Mouse (Mus musculus): ENCODE measurements at regions not wholly inside any gene's neighbourhood (a gene's known extent, or its start where the extent isn't known, plus 50 kb on each side); places are given as distances from the start of the nearest gene placed in this dataset.

DNA sequence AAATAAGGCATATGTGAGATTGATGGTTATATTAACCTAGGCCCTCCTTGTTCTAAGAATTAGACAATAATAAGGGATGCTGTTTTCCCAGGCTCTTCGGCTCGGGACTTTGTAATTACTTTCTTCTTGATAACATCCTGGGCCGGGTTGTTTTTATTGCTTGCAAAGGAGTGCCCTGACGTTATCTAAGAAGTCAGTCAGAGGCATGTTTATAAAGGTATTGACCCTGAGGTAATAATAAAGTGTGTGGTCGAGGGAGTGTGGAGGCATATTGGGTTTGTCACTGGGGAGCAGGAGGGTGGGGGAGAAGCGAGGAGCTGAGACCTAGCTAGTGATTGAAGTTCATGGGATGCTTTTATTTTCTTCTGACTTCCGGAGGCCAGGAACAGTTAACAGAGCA is 221.5 kb downstream of the Ppp4r2 start:
- DNase-seq = no peak

GRCm38 (mm10) chr6:101056318-101056717 is 222.9 kb downstream of the Ppp4r2 start:
- DNase-seq = no peak

DNA sequence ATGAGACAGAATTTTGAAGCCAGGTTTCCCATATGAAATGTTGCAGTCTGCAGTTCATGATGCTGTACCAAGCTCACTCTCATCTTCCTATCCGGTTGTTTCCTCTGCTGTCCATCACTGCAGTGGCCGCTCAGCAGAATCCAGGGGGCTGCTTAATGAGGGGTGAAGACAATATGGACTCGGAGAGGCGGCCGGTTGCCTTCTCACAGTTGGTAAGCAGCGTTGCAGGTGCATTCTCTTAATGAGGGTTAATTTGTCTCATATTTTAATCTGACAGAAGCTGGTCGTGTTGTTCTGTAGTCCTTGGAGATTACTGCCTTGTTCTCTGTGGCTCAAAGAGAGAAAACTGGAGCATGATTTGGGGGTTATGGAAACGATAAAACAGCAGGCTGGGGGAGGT is 225.6 kb downstream of the Ppp4r2 start:
- no peak for DNase-seq

- DNase-seq = no peak
These were observed 228.8 kb downstream of the Ppp4r2 start for GRCm38 (mm10) chr6:101062186-101062585.

GRCm38 (mm10) chr6:101075753-101076516 is 242.5 kb downstream of the Ppp4r2 start:
- DNase-seq = no peak

GRCm38 (mm10) chr6:101078294-101078693 is 244.9 kb downstream of the Ppp4r2 start:
- no peak for DNase-seq

- no peak for DNase-seq
These were observed 250.3 kb downstream of the Ppp4r2 start for GRCm38 (mm10) chr6:101083676-101084075.

- DNase-seq = no peak
These were observed 258.8 kb downstream of the Ppp4r2 start for GRCm38 (mm10) chr6:101092179-101092578.
